Mouse (Mus musculus) cortical plate, adult 2 months (tissue): Measurements from ENCODE around the gene Ccdc9.
A peak's percentile ranks its signal among the peaks of the same experiment; 100 is the strongest.

Experiments used
- CTCF ChIP-seq: fragments of 200-500 bp; IDR thresholded peaks from 2 replicates; pipeline ENCODE4 v1.5.1; 2011; ENCODE audit warnings: mild to moderate bottlenecking, control low read depth, low read length; ENCODE audit not compliant: insufficient read depth; ENCODE audit errors: extremely low read depth
- POLR2A ChIP-seq: fragments of 200-500 bp; IDR thresholded peaks from 2 replicates; pipeline ENCODE4 v1.6.1; 2011; ENCODE audit warnings: mild to moderate bottlenecking, low read length, control low read depth; ENCODE audit not compliant: insufficient read depth; ENCODE audit errors: extremely low read depth

GRCm38 (mm10) chr7:16294837-16295236 is 8.2 kb upstream of the Ccdc9 start:
- TF ChIP-seq POLR2A (no peak), CTCF (peak; percentile 95)
